Mouse (Mus musculus): ENCODE measurements around the gene Elac2. TPM values are rescaled to one million over a fixed set of nuclear protein-coding genes. Genes with fewer than 3 reads are reported as not detected.

The Elac2 gene
- total and polyA plus RNA-seq, 3 experiments = 66.8 to 88.2 (median 74.1) TPM

GRCm38 (mm10) chr11:65049090-65049489 lies 70.3 kb downstream of the Elac2 start:
- in situ Hi-C loops (cut with MboI; ENCODE audit: low pct_ligation_motif_present, low pct_unique_long_range_greater_than_20kb, low sequenced_read_pairs) (no loop called here), dilution Hi-C loops (cut with MboI; ENCODE audit: extremely low pct_ligation_motif_present, extremely low pct_unique_long_range_greater_than_20kb, low sequenced_read_pairs) (no loop called here)
- TF ChIP-seq ZKSCAN1 (IDR thresholded peaks at IDR 0.05; ENCODE audit: borderline replicate concordance, low read depth, low read length) = no peak

DNA sequence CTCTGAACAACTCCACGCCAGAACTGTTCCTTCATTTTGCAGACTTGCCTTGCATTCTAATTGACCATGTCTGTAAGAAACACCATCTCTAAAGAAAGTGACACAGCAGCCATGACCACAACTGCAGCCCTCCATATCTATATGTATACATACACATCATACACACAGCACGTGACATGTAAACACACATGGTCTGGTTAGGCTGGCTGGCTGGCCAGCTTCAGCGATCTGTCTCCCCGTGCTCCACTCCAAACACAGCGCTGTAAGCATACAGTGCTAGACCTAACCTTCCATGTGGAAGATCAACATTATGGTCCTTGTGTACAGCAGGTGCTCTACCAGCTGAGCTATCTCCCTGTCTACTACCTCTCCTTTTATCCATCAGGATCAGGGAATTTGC lies 72.0 kb downstream of the Elac2 start:
- TF ChIP-seq EP300 (IDR thresholded peaks at IDR 0.05; ENCODE audit: low read length) (no peak), SIN3A (IDR thresholded peaks at IDR 0.05; ENCODE audit: low read length) (no peak), KAT2A (IDR thresholded peaks at IDR 0.05; ENCODE audit: insufficient replicate concordance, low read length) (no peak), IRF4 (IDR thresholded peaks at IDR 0.05; ENCODE audit: low read depth, low read length) (no peak), HCFC1 (IDR thresholded peaks at IDR 0.05; ENCODE audit: low read depth, low read length) (no peak), POLR2AphosphoS2 (IDR thresholded peaks at IDR 0.05; ENCODE audit: low read depth, low read length) (no peak), SMC3 (IDR thresholded peaks at IDR 0.05; ENCODE audit: low read depth, low read length) (no peak), USF2 (conservative IDR thresholded peaks at IDR 0.05; ENCODE audit: low read depth, low read length) (no peak), NELFE (IDR thresholded peaks at IDR 0.05; ENCODE audit: low read depth, low read length) (no peak), CHD1 (IDR thresholded peaks at IDR 0.05; ENCODE audit: low read depth, low read length) (no peak), TBP (conservative IDR thresholded peaks at IDR 0.05; ENCODE audit: low read depth, low read length) (no peak), NRF1 (IDR thresholded peaks at IDR 0.05; ENCODE audit: low read depth, low read length) (no peak), ZC3H11A (IDR thresholded peaks at IDR 0.05; ENCODE audit: low read depth, low read length) (no peak), JUN (IDR thresholded peaks at IDR 0.05; ENCODE audit: insufficient read depth, low read depth, low read length) (no peak), ELF1 (IDR thresholded peaks at IDR 0.05; ENCODE audit: low read depth, low read length) (no peak), MAX (IDR thresholded peaks at IDR 0.05; ENCODE audit: low read length) (no peak), MEF2A (IDR thresholded peaks at IDR 0.05; ENCODE audit: borderline replicate concordance, low read depth, low read length) (no peak)
- Histone ChIP-seq H3K4me2 (ENCODE audit: insufficient read depth, low read depth, poor library complexity, severe bottlenecking) (no peak overlapping the region), H3K36me3 (replicated peaks in 1 of 2; ENCODE audit: control insufficient read depth in 1 of 2, insufficient read depth in 1 of 2, low read length in 1 of 2) (no peaks in the 10 kb centered on the region), H3K27ac (ENCODE audit: insufficient read depth, low read depth) (no peak overlapping the region), H3K27me3 (replicated peaks) (no peaks in the 10 kb centered on the region), H3K4me3 (replicated peaks in 1 of 3; ENCODE audit: low read depth in 2 of 3, low read length in 2 of 3, poor library complexity in 1 of 3) (no peak overlapping the region), H3K9me3 (replicated peaks; ENCODE audit: low read length) (no peaks in the 10 kb centered on the region), H3K9ac (ENCODE audit: insufficient read depth, low read depth) (no peak overlapping the region), H3K4me1 (ENCODE audit: control insufficient read depth in 1 of 2, insufficient read depth in 2 of 2) (peaks cover 0 to 18% of the 10 kb centered on the region in 2 experiments; a peak in 2 of 4 replicates), H3K79me2 (replicated peaks; ENCODE audit: control insufficient read depth, extremely low read depth, insufficient read depth, poor library complexity, severe bottlenecking) (no peaks in the 10 kb centered on the region)
- dilution Hi-C loops (cut with MboI; ENCODE audit: extremely low pct_ligation_motif_present, extremely low pct_unique_long_range_greater_than_20kb, low sequenced_read_pairs) (no loop called here), in situ Hi-C loops (cut with MboI; ENCODE audit: low pct_ligation_motif_present, low pct_unique_long_range_greater_than_20kb, low sequenced_read_pairs) (loop anchor here (25.0 kb wide), 1 partner anchor 611 kb away; no protein-coding TSS in a partner anchor)
- DNase-seq (ENCODE audit: extremely low read depth) = no peak

More at GRCm38 (mm10) chr11:65049090-65049489, 70.3 kb downstream of the Elac2 start:
- no peak for DNase-seq (ENCODE audit: extremely low read depth)
- Histone ChIP-seq H3K9ac (ENCODE audit: insufficient read depth, low read depth) (no peak overlapping the region), H3K9me3 (replicated peaks; ENCODE audit: low read length) (no peaks in the 10 kb centered on the region), H3K4me1 (ENCODE audit: control insufficient read depth in 1 of 2, insufficient read depth in 2 of 2) (peaks cover 0 to 9% of the 10 kb centered on the region in 2 experiments; a peak in 2 of 4 replicates), H3K4me2 (ENCODE audit: insufficient read depth, low read depth, poor library complexity, severe bottlenecking) (no peak overlapping the region), H3K4me3 (replicated peaks in 1 of 3; ENCODE audit: low read depth in 2 of 3, low read length in 2 of 3, poor library complexity in 1 of 3) (no peak overlapping the region), H3K27ac (ENCODE audit: insufficient read depth, low read depth) (no peak overlapping the region), H3K27me3 (replicated peaks) (no peaks in the 10 kb centered on the region), H3K79me2 (replicated peaks; ENCODE audit: control insufficient read depth, extremely low read depth, insufficient read depth, poor library complexity, severe bottlenecking) (no peaks in the 10 kb centered on the region), H3K36me3 (replicated peaks in 1 of 2; ENCODE audit: control insufficient read depth in 1 of 2, insufficient read depth in 1 of 2, low read length in 1 of 2) (no peaks in the 10 kb centered on the region)

Other genes with a start within 250 kb of the Elac2 start
- not detected in 2 replicates for gene 1700086D15Rik, start 180.9 kb downstream of the Elac2 start, total RNA-seq (2012; rRNA removed)
- not detected in 2 replicates for gene 1700086D15Rik, start 180.9 kb downstream of the Elac2 start, total RNA-seq (2014; rRNA removed)
- gene 1700086D15Rik, start 180.9 kb downstream of the Elac2 start, polyA plus RNA-seq (2012; ENCODE audit: insufficient read length, low read depth) = not detected in 2 replicates
- gene Arhgap44, start 183.9 kb downstream of the Elac2 start, total RNA-seq (2012; rRNA removed) = 0.04 TPM in 1 of 2 replicates, not detected in the other
- gene Arhgap44, start 183.9 kb downstream of the Elac2 start, total RNA-seq (2014; rRNA removed) = not detected in 2 replicates
- 0.07 TPM in 1 of 2 replicates, not detected in the other for gene Arhgap44, start 183.9 kb downstream of the Elac2 start, polyA plus RNA-seq (2012; ENCODE audit: insufficient read length, low read depth)